Mouse (Mus musculus): ENCODE results near the gene Hist1h2bf. TPM values are rescaled to one million over a fixed set of nuclear protein-coding genes. Genes with fewer than 3 reads are reported as not detected.
"Not testable (repeated sequence)": the region's sequence is repeated elsewhere in the genome, so short reads cannot be mapped to it uniquely, and the experiment has no call there.

Hist1h2bf gene
- polyA plus RNA-seq, 1 experiment from 2014 or later: 1.3 TPM

DNA sequence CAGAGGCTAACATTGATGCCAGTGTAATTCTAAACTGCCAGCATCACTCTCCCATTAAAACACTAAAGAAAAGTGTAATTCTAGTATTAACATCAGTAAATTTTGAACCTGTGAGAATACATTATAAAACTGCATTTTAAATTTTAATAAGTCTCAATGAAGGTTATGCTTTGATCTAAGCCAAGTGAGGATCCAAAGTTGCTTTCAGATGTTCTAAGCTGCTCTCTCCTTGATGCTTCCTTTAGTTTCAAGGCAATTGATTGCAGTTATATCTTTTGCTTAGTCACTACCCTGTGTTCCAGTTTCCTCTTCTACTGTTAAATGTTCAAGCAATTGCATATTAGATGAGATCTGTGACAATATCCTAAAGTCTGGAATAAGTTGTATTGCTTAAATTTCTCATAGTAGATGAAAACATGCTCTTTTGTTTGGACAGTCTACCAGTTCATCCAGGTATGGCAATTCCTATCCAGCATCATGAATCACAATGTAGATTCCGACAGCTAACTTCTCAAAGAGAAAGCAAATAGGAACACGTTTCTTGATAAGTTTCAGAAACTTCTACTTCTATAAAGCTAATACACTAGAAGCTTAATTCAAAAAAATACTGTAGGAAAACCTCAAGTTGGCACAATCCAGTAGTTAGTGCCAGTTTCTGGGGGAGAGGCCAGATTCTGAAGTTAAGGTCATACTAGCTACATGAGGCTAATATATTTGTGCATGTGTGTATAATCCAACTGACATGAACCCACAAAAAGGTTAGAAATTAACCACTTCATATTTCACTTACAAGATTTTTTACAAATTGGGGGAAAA, 1.6 kb downstream of the Hist1h2bf start:
- Histone ChIP-seq H3K4me2 (replicated peaks; ENCODE audit: low read depth) (peak overlapping the region; percentile 69), H3K9ac (ENCODE audit: low read depth, low read length) (peak overlapping the region; percentile 41), H3K27ac (ENCODE audit: low read depth, low read length) (0 out of 2 replicates have a peak overlapping the region, but pooled peaks have one; percentile 65), H3K4me1 (replicated peaks; ENCODE audit: control insufficient read depth, insufficient read depth, low read length) (peaks cover 9% of the 10 kb centered on the region; the same call in 1 of the 2 replicates), H3K27me3 (replicated peaks; ENCODE audit: control insufficient read depth, insufficient read depth, low read length) (no peaks in the 10 kb centered on the region), H3K4me3 (ENCODE audit: low read depth, low read length) (peak overlapping the region; percentile 35), H3K9me3 (ENCODE audit: control insufficient read depth) (no peaks in the 10 kb centered on the region), H3K36me3 (ENCODE audit: control insufficient read depth, insufficient read depth) (no peaks in the 10 kb centered on the region)
- 25% methylated on average over 2 of the region's 2 CpGs for WGBS
- TF ChIP-seq CTCF (IDR thresholded peaks at IDR 0.05; ENCODE audit: low read depth): no peak
- ATAC-seq: no peak

DNA sequence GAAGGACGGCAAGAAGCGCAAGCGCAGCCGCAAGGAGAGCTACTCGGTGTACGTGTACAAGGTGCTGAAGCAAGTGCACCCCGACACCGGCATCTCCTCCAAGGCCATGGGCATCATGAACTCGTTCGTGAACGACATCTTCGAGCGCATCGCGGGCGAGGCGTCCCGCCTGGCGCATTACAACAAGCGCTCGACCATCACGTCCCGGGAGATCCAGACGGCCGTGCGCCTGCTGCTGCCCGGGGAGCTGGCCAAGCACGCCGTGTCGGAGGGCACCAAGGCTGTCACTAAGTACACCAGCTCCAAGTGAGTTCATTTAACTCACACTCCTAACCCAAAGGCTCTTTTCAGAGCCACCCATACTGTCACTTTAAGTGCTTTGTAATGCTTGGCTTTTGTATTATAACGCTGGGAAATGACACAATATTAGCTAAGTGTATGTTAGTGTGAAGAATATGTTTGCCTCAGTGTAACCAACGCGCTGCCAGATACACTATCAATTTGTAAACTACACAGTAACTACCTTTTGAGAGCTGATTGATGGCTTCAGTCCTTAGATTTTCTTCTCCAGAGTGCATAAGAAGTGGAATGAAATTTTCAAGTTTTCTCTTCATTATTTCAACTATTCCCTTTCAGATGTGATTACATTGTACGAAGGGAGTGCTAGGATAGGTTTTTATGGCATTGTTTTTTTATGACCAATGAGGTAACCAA, 2.3 kb downstream of the Hist1h2bf start:
- Histone ChIP-seq H3K4me2 (replicated peaks; ENCODE audit: low read depth) (peak overlapping the region; percentile 69), H3K9ac (ENCODE audit: low read depth, low read length) (peak overlapping the region; percentile 41), H3K4me3 (ENCODE audit: low read depth, low read length) (peak overlapping the region; percentile 35), H3K27ac (ENCODE audit: low read depth, low read length) (peak overlapping the region; percentile 84)
- ATAC-seq; H3K36me3 ChIP-seq (ENCODE audit: control insufficient read depth, insufficient read depth); H3K4me1 ChIP-seq (replicated peaks; ENCODE audit: control insufficient read depth, insufficient read depth, low read length); H3K9me3 ChIP-seq (ENCODE audit: control insufficient read depth); H3K27me3 ChIP-seq (replicated peaks; ENCODE audit: control insufficient read depth, insufficient read depth, low read length): not testable (repeated sequence)
- WGBS: 0% methylated on average over 11 of the region's 34 CpGs

- 0% methylated on average over 18 of the region's 18 CpGs for WGBS
- peak within 1 kb of the TSS; percentile 84 for H3K27ac ChIP-seq (ENCODE audit: low read depth, low read length)
- H3K27me3 ChIP-seq (replicated peaks; ENCODE audit: control insufficient read depth, insufficient read depth, low read length): no peaks in the 10 kb centered on the region
- H3K36me3 ChIP-seq (ENCODE audit: control insufficient read depth, insufficient read depth): no peaks in the 10 kb centered on the region
- H3K4me3 ChIP-seq (ENCODE audit: low read depth, low read length): peak within 1 kb of the TSS; percentile 35
- H3K9me3 ChIP-seq (ENCODE audit: control insufficient read depth): no peaks in the 10 kb centered on the region
- peak; percentile 84 for ATAC-seq
- H3K4me2 ChIP-seq (replicated peaks; ENCODE audit: low read depth): peak within 1 kb of the TSS; percentile 69
- peaks cover 6% of the 10 kb centered on the region; the same call in 1 of the 2 replicates for H3K4me1 ChIP-seq (replicated peaks; ENCODE audit: control insufficient read depth, insufficient read depth, low read length)
- no peak; the same call in 1 of the 2 replicates for TF ChIP-seq CTCF (IDR thresholded peaks at IDR 0.05; ENCODE audit: low read depth)
- peak within 1 kb of the TSS; percentile 41 for H3K9ac ChIP-seq (ENCODE audit: low read depth, low read length)
Measured at GRCm38 (mm10) chr13:23571022-23571503, 2.9 kb downstream of the Hist1h2bf start, which contains the start of the genes Hist1h2ae and Hist1h2bg. Gene Hist1h2ae (minus strand): TSS chr13:23571220. Gene Hist1h2bg (plus strand): TSS chr13:23571396.

DNA sequence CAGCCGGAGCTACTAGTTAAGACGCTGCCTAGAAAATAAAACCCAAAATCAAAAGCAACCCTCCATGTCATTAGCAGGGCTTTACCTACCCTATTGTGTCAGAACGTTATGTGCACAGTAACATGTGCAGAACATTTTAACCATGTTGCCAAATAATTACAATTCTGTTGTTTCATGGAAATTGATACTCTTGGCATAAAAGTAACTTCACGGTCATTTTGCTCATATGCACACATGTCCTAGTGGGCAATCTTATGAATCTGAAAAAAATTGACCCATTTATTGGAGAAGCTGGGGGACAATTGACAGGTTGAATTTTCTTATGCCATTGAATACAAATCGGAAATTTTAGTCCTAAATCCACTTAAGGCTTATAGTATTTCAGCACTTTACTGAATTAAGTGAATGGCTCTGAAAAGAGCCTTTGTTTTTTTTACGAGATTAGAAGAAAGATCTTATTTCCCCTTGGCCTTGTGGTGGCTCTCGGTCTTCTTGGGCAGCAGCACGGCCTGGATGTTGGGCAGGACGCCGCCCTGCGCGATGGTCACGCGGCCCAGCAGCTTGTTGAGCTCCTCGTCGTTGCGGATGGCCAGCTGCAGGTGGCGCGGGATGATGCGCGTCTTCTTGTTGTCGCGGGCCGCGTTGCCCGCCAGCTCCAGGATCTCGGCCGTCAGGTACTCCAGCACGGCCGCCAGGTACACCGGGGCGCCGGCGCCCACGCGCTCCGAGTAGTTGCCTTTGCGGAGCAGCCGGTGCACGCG, 3.6 kb downstream of the Hist1h2bf start:
- 2% methylated on average over 17 of the region's 41 CpGs for WGBS
- not testable (repeated sequence) for H3K27me3 ChIP-seq (replicated peaks; ENCODE audit: control insufficient read depth, insufficient read depth, low read length); H3K4me1 ChIP-seq (replicated peaks; ENCODE audit: control insufficient read depth, insufficient read depth, low read length); H3K9me3 ChIP-seq (ENCODE audit: control insufficient read depth); H3K36me3 ChIP-seq (ENCODE audit: control insufficient read depth, insufficient read depth)
- H3K4me3 ChIP-seq (ENCODE audit: low read depth, low read length): peak overlapping the region; percentile 35
- 0 out of 2 replicates have a peak overlapping the region, but pooled peaks have one; percentile 24 for H3K9ac ChIP-seq (ENCODE audit: low read depth, low read length)
- H3K4me2 ChIP-seq (replicated peaks; ENCODE audit: low read depth): peak overlapping the region; percentile 69
- peak; percentile 34 for ATAC-seq
- H3K27ac ChIP-seq (ENCODE audit: low read depth, low read length): peak overlapping the region; percentile 84

- TF ChIP-seq CTCF (IDR thresholded peaks at IDR 0.05; ENCODE audit: low read depth): no peak
- H3K4me2 ChIP-seq (replicated peaks; ENCODE audit: low read depth): no peak overlapping the region
- WGBS: 79% methylated on average over 2 of the region's 2 CpGs
- H3K9me3 ChIP-seq (ENCODE audit: control insufficient read depth): no peaks in the 10 kb centered on the region
- no peak overlapping the region for H3K27ac ChIP-seq (ENCODE audit: low read depth, low read length)
- H3K4me1 ChIP-seq (replicated peaks; ENCODE audit: control insufficient read depth, insufficient read depth, low read length): no peaks in the 10 kb centered on the region
- no peak overlapping the region for H3K4me3 ChIP-seq (ENCODE audit: low read depth, low read length)
- no peak for ATAC-seq
- H3K36me3 ChIP-seq (ENCODE audit: control insufficient read depth, insufficient read depth): no peaks in the 10 kb centered on the region
- no peak overlapping the region for H3K9ac ChIP-seq (ENCODE audit: low read depth, low read length)
- H3K27me3 ChIP-seq (replicated peaks; ENCODE audit: control insufficient read depth, insufficient read depth, low read length): no peaks in the 10 kb centered on the region
Measured at GRCm38 (mm10) chr13:23564482-23564881, 9.5 kb downstream of the Hist1h2bf start.
